Mouse (Mus musculus): ENCODE measurements around the gene Ceacam16. TPM values are rescaled to one million over a fixed set of nuclear protein-coding genes. Genes with fewer than 3 reads are reported as not detected.

The Ceacam16 gene
- polyA plus RNA-seq, 1 experiment from 2014 or later, result 0.17 TPM

DNA sequence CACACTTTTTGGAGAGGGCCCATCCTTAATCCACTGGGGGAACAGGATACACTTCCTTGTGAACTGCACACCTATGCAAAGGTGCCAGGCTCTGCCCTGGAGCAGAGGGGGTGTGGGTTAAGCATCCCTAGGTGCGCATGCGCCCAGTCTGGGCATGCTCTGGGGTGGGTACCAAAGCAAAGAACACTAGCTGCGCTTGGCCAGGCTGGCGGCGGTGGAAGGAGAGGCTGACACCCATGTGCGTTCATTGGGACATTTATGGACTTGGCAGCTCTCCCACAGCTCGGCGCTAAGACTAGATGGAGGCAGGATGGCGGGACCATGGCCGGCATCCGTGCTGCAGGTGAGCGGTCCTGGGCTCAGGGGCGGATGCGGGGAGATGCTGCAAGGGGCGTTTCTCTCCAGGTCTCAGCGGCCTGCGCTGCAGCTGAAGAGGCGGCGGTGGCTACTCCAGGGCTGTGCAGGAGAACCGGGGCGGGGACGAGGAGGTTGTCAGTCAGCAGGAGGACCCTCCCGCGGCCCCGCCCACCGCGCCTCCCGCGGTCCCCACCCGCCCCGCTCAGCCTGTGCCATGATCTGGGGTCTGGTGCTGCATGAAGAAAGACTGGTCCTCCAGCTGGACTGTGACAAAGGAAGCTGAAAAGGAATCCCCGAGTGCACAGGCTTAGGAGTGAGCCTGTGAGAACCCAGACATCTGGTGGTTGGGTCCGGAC lies 9.1 kb downstream of the Ceacam16 start, which contains the start of gene Gm19345:
Gene Gm19345, plus strand, starts transcription at position 146 of the 713 bp plus-strand sequence.
- H3K9me3 ChIP-seq (ENCODE audit: control insufficient read depth, low read length), result no peaks in the 10 kb centered on the region
- peak; percentile 59 for DNase-seq (ENCODE audit: low spot score)
- 6% methylated on average over 33 of the region's 33 CpGs for WGBS
- peak within 1 kb of the TSS; percentile 40 for H3K4me3 ChIP-seq (replicated peaks; ENCODE audit: low read length)
- H3K4me1 ChIP-seq (replicated peaks; ENCODE audit: control insufficient read depth, insufficient read depth, low read length), result no peaks in the 10 kb centered on the region
- peak within 1 kb of the TSS; percentile 73 for H3K27ac ChIP-seq
- H3K4me2 ChIP-seq (replicated peaks), result peak within 1 kb of the TSS; percentile 61
- H3K9ac ChIP-seq, result peak within 1 kb of the TSS; percentile 68
- ATAC-seq (ENCODE audit: low FRiP score), result peak; percentile 85
- peaks cover 7% of the 10 kb centered on the region for H3K27me3 ChIP-seq (ENCODE audit: control insufficient read depth, insufficient read depth, low read length)
- no peaks in the 10 kb centered on the region for H3K36me3 ChIP-seq (replicated peaks; ENCODE audit: control insufficient read depth, insufficient read depth)

DNA sequence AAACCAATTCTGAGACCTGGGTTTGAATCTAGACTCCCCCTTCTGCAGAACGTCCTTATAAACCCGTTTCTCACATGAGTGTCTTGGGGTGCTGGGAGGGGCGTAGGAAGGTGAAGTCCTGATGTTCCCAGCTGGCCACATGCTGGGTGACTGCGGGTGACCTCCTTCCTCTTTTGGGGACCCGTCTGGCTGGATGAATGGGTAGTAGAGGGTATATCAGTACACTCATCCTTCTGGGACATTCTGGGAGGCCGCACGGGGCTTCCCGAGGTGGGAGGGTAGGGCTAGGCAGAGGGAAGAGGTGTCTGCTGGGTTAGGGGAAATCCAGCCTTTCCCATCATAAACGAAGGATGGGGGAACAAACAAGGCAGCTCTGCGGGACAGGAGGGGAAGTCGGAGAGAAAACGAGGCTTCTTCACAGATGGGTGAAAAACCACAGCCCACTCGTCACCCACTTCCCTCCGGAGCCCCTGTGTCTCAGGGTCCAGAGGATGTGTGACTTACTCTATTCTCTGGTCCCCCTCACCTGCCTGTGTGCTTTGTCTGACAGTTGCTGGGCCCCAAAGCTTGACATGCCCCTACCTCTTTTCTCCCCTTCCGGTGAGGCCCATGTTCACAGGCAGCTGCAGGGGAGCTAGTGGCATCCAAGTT lies 16.5 kb downstream of the Ceacam16 start:
- WGBS, result 66% methylated on average over 15 of the region's 15 CpGs
- no peak for ATAC-seq (ENCODE audit: low FRiP score)

DNA sequence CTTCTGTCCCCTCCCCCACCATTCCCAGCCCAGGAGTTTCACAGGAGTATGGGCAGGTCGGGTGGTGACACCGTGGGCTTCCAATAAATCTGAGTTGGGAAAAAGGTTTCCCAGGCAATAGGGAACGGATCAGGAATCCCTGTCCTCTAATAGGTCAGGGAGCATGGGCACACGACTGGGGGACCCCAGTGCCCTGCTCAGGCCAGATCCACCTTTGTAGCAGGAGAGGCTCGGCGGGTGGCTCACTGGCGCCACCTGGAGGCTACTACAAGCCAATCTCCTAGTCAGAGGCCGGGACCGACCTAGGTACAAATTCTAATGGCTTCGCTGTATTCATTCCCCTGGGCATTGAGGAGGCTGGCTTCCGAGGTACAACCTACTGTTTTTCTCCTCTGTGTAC lies 17.5 kb downstream of the Ceacam16 start:
- Histone ChIP-seq H3K27me3 (ENCODE audit: control insufficient read depth, insufficient read depth, low read length) (peaks cover 34% of the 10 kb centered on the region), H3K9me3 (ENCODE audit: control insufficient read depth, low read length) (no peaks in the 10 kb centered on the region), H3K4me2 (replicated peaks) (no peak overlapping the region), H3K4me1 (replicated peaks; ENCODE audit: control insufficient read depth, insufficient read depth, low read length) (no peaks in the 10 kb centered on the region), H3K4me3 (replicated peaks; ENCODE audit: low read length) (no peak overlapping the region), H3K9ac (no peak overlapping the region), H3K27ac (no peak overlapping the region), H3K36me3 (replicated peaks; ENCODE audit: control insufficient read depth, insufficient read depth) (no peaks in the 10 kb centered on the region)
- WGBS, result 3% methylated on average over 11 of the region's 11 CpGs
- peak; percentile 57; the same call in 1 of the 2 replicates for ATAC-seq (ENCODE audit: low FRiP score)
- peak; percentile 68 for DNase-seq (ENCODE audit: low spot score)

More for the DNA sequence above, 16.5 kb downstream of the Ceacam16 start:
- Histone ChIP-seq H3K36me3 (replicated peaks; ENCODE audit: control insufficient read depth, insufficient read depth) (no peaks in the 10 kb centered on the region), H3K9me3 (ENCODE audit: control insufficient read depth, low read length) (no peaks in the 10 kb centered on the region), H3K4me1 (replicated peaks; ENCODE audit: control insufficient read depth, insufficient read depth, low read length) (no peaks in the 10 kb centered on the region), H3K27me3 (ENCODE audit: control insufficient read depth, insufficient read depth, low read length) (peaks cover 34% of the 10 kb centered on the region), H3K4me3 (replicated peaks; ENCODE audit: low read length) (no peak overlapping the region), H3K4me2 (replicated peaks) (no peak overlapping the region), H3K9ac (no peak overlapping the region), H3K27ac (no peak overlapping the region)
- DNase-seq (ENCODE audit: low spot score), result no peak

DNA sequence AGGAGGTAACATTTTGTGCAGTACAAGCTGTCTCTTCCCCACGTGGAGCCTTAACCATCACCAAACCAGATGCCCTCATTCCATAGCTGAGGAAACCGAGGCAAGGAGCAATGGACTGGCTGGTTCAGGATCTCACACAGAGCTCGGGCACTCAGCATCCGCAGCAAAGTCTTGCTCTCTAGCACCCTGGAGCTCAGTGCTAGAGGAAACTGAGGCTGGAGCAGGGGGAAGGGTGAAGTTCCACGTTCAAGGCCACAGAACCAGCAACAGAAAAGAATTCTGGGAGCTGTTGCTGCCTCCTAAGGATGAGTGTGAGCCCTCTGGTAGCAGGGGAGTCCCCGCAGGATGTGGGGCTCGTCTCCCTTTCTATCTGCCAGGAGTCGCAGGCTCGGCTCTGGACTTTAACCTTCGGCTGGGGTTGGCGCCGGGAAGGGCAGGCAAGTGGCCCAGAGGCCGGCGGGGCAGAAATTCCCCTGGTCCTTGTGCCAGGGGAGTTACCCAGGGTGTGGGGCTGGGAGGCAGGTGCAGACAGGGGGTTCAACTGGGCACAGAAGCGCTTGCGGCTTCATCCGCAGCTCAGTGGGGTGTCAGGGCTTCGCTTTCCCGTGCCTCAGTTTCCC lies 18.1 kb downstream of the Ceacam16 start:
- WGBS, result 33% methylated on average over 19 of the region's 19 CpGs
- H3K27me3 ChIP-seq (ENCODE audit: control insufficient read depth, insufficient read depth, low read length), result peaks cover 33% of the 10 kb centered on the region
- no peak overlapping the region for H3K27ac ChIP-seq
- no peak overlapping the region for H3K9ac ChIP-seq
- H3K4me2 ChIP-seq (replicated peaks), result no peak overlapping the region
- no peak for ATAC-seq (ENCODE audit: low FRiP score)
- no peaks in the 10 kb centered on the region for H3K4me1 ChIP-seq (replicated peaks; ENCODE audit: control insufficient read depth, insufficient read depth, low read length)
- no peak for DNase-seq (ENCODE audit: low spot score)
- no peak overlapping the region for H3K4me3 ChIP-seq (replicated peaks; ENCODE audit: low read length)
- no peaks in the 10 kb centered on the region for H3K9me3 ChIP-seq (ENCODE audit: control insufficient read depth, low read length)
- H3K36me3 ChIP-seq (replicated peaks; ENCODE audit: control insufficient read depth, insufficient read depth), result no peaks in the 10 kb centered on the region

DNA sequence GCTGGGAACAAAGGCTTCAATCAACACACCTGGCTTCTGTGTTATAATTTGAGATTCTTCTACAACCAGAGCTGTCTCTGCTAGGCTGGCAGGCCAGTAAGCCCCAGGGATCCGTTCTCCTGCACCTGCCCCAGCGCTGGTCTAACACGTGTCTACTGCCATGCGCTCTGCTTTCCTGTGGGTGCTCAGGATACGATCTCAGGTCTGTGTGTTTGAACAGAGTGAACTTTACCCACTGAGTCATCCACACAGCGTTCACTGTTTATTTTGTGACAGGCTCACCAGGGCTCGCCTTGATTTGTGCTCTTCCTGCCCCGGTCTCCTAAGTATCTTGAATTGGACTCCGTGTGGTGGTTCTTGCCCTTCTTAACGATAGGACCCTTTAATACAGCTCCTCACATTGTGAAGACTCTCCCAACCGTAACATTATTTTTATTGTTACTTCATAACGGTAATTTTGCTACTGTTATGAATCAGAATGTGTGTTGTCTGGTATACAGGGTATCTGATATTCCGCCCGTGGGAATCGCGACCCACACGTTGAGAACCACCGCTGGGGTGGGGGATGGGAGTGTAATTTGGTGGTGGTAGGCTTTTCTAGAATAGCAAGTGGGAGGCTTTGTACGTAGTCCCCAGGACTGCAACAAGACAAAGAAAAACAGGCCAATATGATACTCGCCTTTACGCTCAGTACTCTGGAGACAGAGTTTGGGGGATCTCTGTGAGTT lies 19.2 kb downstream of the Ceacam16 start:
- Histone ChIP-seq H3K27ac (no peak overlapping the region), H3K27me3 (ENCODE audit: control insufficient read depth, insufficient read depth, low read length) (peaks cover 26% of the 10 kb centered on the region), H3K9ac (no peak overlapping the region), H3K4me2 (replicated peaks) (no peak overlapping the region), H3K4me3 (replicated peaks; ENCODE audit: low read length) (no peak overlapping the region), H3K36me3 (replicated peaks; ENCODE audit: control insufficient read depth, insufficient read depth) (no peaks in the 10 kb centered on the region), H3K4me1 (replicated peaks; ENCODE audit: control insufficient read depth, insufficient read depth, low read length) (no peaks in the 10 kb centered on the region), H3K9me3 (ENCODE audit: control insufficient read depth, low read length) (no peaks in the 10 kb centered on the region)
- DNase-seq (ENCODE audit: low spot score), result no peak
- 82% methylated on average over 21 of the region's 21 CpGs for WGBS
- ATAC-seq (ENCODE audit: low FRiP score), result no peak

DNA sequence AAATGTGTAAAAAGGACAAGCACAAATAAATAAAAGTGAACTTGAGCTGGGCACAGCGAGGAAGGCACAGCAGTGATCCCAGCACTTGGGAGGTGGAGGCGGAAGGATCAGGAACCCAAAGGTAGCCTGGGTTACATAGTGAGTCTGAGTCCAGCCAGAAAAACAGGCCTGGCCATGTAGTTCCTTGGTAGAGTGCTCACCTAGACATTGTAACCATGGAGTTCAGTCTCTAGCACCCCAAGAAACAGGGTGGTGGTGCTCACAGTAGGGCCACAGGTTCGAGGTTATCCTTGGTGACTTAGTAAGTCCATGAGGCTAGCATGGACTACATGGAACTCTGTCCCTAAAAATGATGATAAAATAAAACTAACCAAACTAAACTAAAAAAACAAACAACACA lies 20.2 kb downstream of the Ceacam16 start:
- WGBS, result 81% methylated on average over 3 of the region's 3 CpGs
- Histone ChIP-seq H3K9me3 (ENCODE audit: control insufficient read depth, low read length) (no peaks in the 10 kb centered on the region), H3K4me2 (replicated peaks) (no peak overlapping the region), H3K9ac (no peak overlapping the region), H3K36me3 (replicated peaks; ENCODE audit: control insufficient read depth, insufficient read depth) (no peaks in the 10 kb centered on the region), H3K27me3 (ENCODE audit: control insufficient read depth, insufficient read depth, low read length) (peaks cover 23% of the 10 kb centered on the region), H3K27ac (no peak overlapping the region), H3K4me3 (replicated peaks; ENCODE audit: low read length) (no peak overlapping the region), H3K4me1 (replicated peaks; ENCODE audit: control insufficient read depth, insufficient read depth, low read length) (no peaks in the 10 kb centered on the region)
- ATAC-seq (ENCODE audit: low FRiP score) (no peak), DNase-seq (ENCODE audit: low spot score) (no peak)

DNA sequence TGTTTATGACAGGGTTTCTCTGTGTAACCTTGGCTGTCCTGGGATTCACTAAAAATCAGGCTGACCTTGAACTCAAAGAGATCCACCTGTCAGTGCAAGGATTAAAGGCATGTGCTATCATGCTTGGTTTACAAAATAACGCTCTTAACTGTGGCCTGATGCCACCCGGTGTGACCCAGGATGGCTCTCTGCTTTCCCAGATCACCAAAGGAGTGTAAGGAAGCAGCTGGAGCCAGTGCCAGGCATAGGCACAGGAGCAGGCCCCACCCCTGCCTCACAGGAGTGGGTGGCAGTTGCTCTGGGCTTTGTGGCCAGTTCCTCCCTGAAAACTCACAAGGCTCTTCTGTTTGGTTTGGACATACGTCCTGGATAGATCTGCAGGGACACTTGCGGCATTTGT lies 20.7 kb downstream of the Ceacam16 start:
- H3K36me3 ChIP-seq (replicated peaks; ENCODE audit: control insufficient read depth, insufficient read depth), result no peaks in the 10 kb centered on the region
- H3K4me1 ChIP-seq (replicated peaks; ENCODE audit: control insufficient read depth, insufficient read depth, low read length), result no peaks in the 10 kb centered on the region
- no peak overlapping the region for H3K4me3 ChIP-seq (replicated peaks; ENCODE audit: low read length)
- H3K27me3 ChIP-seq (ENCODE audit: control insufficient read depth, insufficient read depth, low read length), result peaks cover 23% of the 10 kb centered on the region
- no peak overlapping the region for H3K9ac ChIP-seq
- no peak overlapping the region for H3K27ac ChIP-seq
- WGBS, result 81% methylated on average over 4 of the region's 4 CpGs
- DNase-seq (ENCODE audit: low spot score), result no peak
- no peak overlapping the region for H3K4me2 ChIP-seq (replicated peaks)
- no peaks in the 10 kb centered on the region for H3K9me3 ChIP-seq (ENCODE audit: control insufficient read depth, low read length)
- ATAC-seq (ENCODE audit: low FRiP score), result no peak

DNA sequence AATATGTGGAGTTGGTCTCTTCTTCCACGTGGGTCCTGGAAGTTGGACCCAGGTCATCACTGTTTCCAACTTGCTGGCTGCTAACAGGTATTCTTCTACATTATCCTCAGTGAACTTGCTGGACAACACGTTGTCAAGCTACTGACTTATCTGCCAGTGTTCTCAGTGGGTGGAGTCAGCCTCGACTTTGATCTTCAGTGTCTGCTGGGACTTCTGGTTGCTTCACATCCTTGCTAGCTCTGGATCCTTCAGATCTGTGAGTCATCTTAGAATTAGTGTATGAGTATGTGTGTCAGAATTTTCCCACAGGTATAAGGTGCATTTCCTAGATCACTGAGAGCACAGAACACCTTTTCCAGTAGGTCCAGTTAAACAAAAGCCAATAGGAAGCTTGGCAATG lies 24.3 kb downstream of the Ceacam16 start:
- WGBS, result 69% methylated on average over 3 of the region's 3 CpGs
- no peak overlapping the region for H3K4me3 ChIP-seq (replicated peaks; ENCODE audit: low read length)
- no peak overlapping the region for H3K4me2 ChIP-seq (replicated peaks)
- no peaks in the 10 kb centered on the region for H3K27me3 ChIP-seq (ENCODE audit: control insufficient read depth, insufficient read depth, low read length)
- DNase-seq (ENCODE audit: low spot score), result no peak
- no peak for ATAC-seq (ENCODE audit: low FRiP score)
- H3K9ac ChIP-seq, result no peak overlapping the region
- no peak overlapping the region for H3K27ac ChIP-seq
- H3K4me1 ChIP-seq (replicated peaks; ENCODE audit: control insufficient read depth, insufficient read depth, low read length), result no peaks in the 10 kb centered on the region
- no peaks in the 10 kb centered on the region for H3K36me3 ChIP-seq (replicated peaks; ENCODE audit: control insufficient read depth, insufficient read depth)
- no peaks in the 10 kb centered on the region for H3K9me3 ChIP-seq (ENCODE audit: control insufficient read depth, low read length)

DNA sequence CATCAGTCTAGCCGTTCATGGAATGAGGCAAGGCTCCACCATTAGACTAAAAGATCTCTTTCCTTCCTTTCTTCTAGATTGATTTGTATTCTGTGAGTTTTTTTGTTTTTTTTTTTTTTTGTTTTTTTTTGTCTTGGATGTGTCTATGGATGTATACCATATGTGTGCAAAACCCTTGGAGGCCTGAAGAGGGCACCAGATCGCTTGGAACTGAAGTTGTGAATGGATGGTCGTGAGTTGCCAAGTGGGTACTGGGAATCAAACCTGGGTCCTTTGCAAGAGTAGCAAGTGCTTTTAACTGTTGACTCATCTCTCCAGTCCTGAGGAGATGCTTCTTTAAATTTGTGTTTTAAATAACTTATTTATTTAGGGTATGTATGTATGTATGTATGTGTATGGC lies 27.0 kb downstream of the Ceacam16 start:
- ATAC-seq (ENCODE audit: low FRiP score) (no peak), DNase-seq (ENCODE audit: low spot score) (no peak)
- no peak overlapping the region for H3K27ac ChIP-seq
- H3K9me3 ChIP-seq (ENCODE audit: control insufficient read depth, low read length), result no peaks in the 10 kb centered on the region
- no peaks in the 10 kb centered on the region for H3K36me3 ChIP-seq (replicated peaks; ENCODE audit: control insufficient read depth, insufficient read depth)
- H3K27me3 ChIP-seq (ENCODE audit: control insufficient read depth, insufficient read depth, low read length), result no peaks in the 10 kb centered on the region
- H3K4me2 ChIP-seq (replicated peaks), result no peak overlapping the region
- H3K4me3 ChIP-seq (replicated peaks; ENCODE audit: low read length), result no peak overlapping the region
- H3K4me1 ChIP-seq (replicated peaks; ENCODE audit: control insufficient read depth, insufficient read depth, low read length), result no peaks in the 10 kb centered on the region
- H3K9ac ChIP-seq, result no peak overlapping the region
- 72% methylated on average over 3 of the region's 3 CpGs for WGBS
